9 mouse cellular contexts compared by ENCODE assay signal in genomic region chr10:78054633-78055565, GRCm38 (mm10). TPM values are rescaled to one million over a fixed set of nuclear protein-coding genes. Genes with fewer than 3 reads are reported as not detected.
A peak's percentile ranks its signal among the peaks of the same experiment; 100 is the strongest.
DNase-seq lines count a peak whose midpoint lies in the region; ATAC-seq lines count a peak whose summit lies in the region.
"Had no signal": no experiment of that assay in that cellular context is flagged by ENCODE, and none has a peak within 500 bp of the region (broad histone marks: within the 10 kb centered on the region; RNA-seq: fewer than 3 reads in every experiment).

No protein-coding gene starts in this region.

- intact Hi-C loops in left cerebral cortex, postnatal 10 days (cut with DNase I): no loop called here

- ATAC-seq in granulocyte monocyte progenitor cell, adult 5-6 weeks (replicated peaks; ENCODE audit: poor library complexity, severe bottlenecking): peak; percentile 96
- ATAC-seq in frontal cortex, adult (ENCODE audit: low TSS enrichment): no peak; the same call in 1 of the 2 replicates

- DNase-seq in heart, adult 11 months: peak; percentile 97
- no peak for DNase-seq in heart, postnatal 4 days
- DNase-seq in ES-CJ7 (ENCODE audit: low read depth, low spot score): peak; percentile 54
- peak; percentile 71 for DNase-seq in lung, postnatal 10 days
- DNase-seq in retina, embryonic 14.5 days (ENCODE audit: low spot score): no peak
- no peak for DNase-seq in left cerebral cortex, postnatal 10 days (ENCODE audit: extremely low spot score in 1 of 2, low spot score in 2 of 2)
- DNase-seq: layer of hippocampus, postnatal 36 days had no signal

RNA-seq across cellular contexts. Expression of gene Aire, which starts 11.5 kb away (rescaled TPM):
- not detected for total RNA-seq in heart, postnatal 4 days (2021)
- total RNA-seq in granulocyte monocyte progenitor cell, adult 5-6 weeks (2014; fragmentation: Nextera tagmentation): 1.0 TPM in 1 of 2 replicates, not detected in the other
- total RNA-seq in granulocyte monocyte progenitor cell, adult 5-6 weeks (2017): not detected in 2 replicates
- under 1 TPM in 1 of 2 experiments, not detected in 1; 0.28 TPM for total RNA-seq in left cerebral cortex, postnatal 10 days (2021)

RNA-seq across cellular contexts. Expression of gene Dnmt3l, which starts 13.2 kb away (rescaled TPM):
- not detected for total RNA-seq in heart, postnatal 4 days (2021)
- total RNA-seq in granulocyte monocyte progenitor cell, adult 5-6 weeks (2014; fragmentation: Nextera tagmentation): 0.45 TPM in 1 of 2 replicates, not detected in the other
- total RNA-seq in granulocyte monocyte progenitor cell, adult 5-6 weeks (2017): 0.67 and 1.6 TPM in 2 replicates
- under 1 TPM in 1 of 2 experiments, not detected in 1; 0.81 TPM for total RNA-seq in left cerebral cortex, postnatal 10 days (2021)

RNA-seq across cellular contexts. Expression of gene Icosl, which starts 14.2 kb away (rescaled TPM):
- total RNA-seq in heart, postnatal 4 days (2021): 1 to 10 TPM; 3.8 to 4.6 TPM
- 7.4 and 8.5 TPM in 2 replicates for total RNA-seq in granulocyte monocyte progenitor cell, adult 5-6 weeks (2014; fragmentation: Nextera tagmentation)
- total RNA-seq in granulocyte monocyte progenitor cell, adult 5-6 weeks (2017): 0.57 and 2.9 TPM in 2 replicates
- 1 to 10 TPM; 1.4 to 1.9 TPM for total RNA-seq in left cerebral cortex, postnatal 10 days (2021)

RNA-seq across cellular contexts. Expression of gene Pfkl, which starts 45.0 kb away (rescaled TPM):
- total RNA-seq in heart, postnatal 4 days (2021): 100 to 1,000 TPM; 118 to 133 TPM
- 30.6 and 39.4 TPM in 2 replicates for total RNA-seq in granulocyte monocyte progenitor cell, adult 5-6 weeks (2014; fragmentation: Nextera tagmentation)
- 39.6 and 43.5 TPM in 2 replicates for total RNA-seq in granulocyte monocyte progenitor cell, adult 5-6 weeks (2017)
- total RNA-seq in left cerebral cortex, postnatal 10 days (2021): 10 to 100 TPM; 82.7 to 90.8 TPM

Comparison
In these comparisons a context has a peak if more than half of its experiments do, and no peak if none do; other contexts are left out.
1. DNase-seq: peak in heart, adult 11 months (single experiment), ES-CJ7 (single experiment) and lung, postnatal 10 days (single experiment); none in heart, postnatal 4 days (single experiment), retina, embryonic 14.5 days (single experiment) and left cerebral cortex, postnatal 10 days (0 of 2).